Mouse (Mus musculus) induced T-regulatory cell, adult 2 months (primary cell): ENCODE data around the gene 1700017D01Rik.
"Not testable (repeated sequence)": the region's sequence is repeated elsewhere in the genome, so short reads cannot be mapped to it uniquely, and the experiment has no call there.

Source experiments
- DNase-seq: peaks from one replicate; pipeline ENCODE4 v3.0.0-alpha.2; 2012; ENCODE audit warnings: low read depth

Gene 1700017D01Rik

GRCm38 (mm10) chr19:11130776-11131175 is at the start of gene 1700017D01Rik:
Gene 1700017D01Rik, minus strand, starts transcription at chr19:11130876.
- not testable (repeated sequence) for DNase-seq

- DNase-seq: no peak
Observed at GRCm38 (mm10) chr19:11177464-11177863, 46.8 kb upstream of the 1700017D01Rik start.

GRCm38 (mm10) chr19:11165172-11165571 is 34.5 kb upstream of the 1700017D01Rik start, which contains the start of gene 1700025F22Rik:
Gene 1700025F22Rik, minus strand, starts transcription at chr19:11165320.
- peak; percentile 49 for DNase-seq

- DNase-seq: not testable (repeated sequence)
Observed at GRCm38 (mm10) chr19:11157890-11158289, 27.2 kb upstream of the 1700017D01Rik start.

- no peak for DNase-seq
Observed at GRCm38 (mm10) chr19:11135336-11135735, 4.7 kb upstream of the 1700017D01Rik start.

GRCm38 (mm10) chr19:11134852-11135251 is 4.2 kb upstream of the 1700017D01Rik start:
- no peak for DNase-seq

GRCm38 (mm10) chr19:11129702-11130101 is 974 bp downstream of the 1700017D01Rik start:
- DNase-seq: peak; percentile 39

GRCm38 (mm10) chr19:11121016-11121420 is 9.7 kb downstream of the 1700017D01Rik start:
- DNase-seq: peak; percentile 34

GRCm38 (mm10) chr19:11119338-11119737 is 11.3 kb downstream of the 1700017D01Rik start:
- DNase-seq: no peak

- peak; percentile 53 for DNase-seq
Observed at GRCm38 (mm10) chr19:11107746-11108145, 22.9 kb downstream of the 1700017D01Rik start.

GRCm38 (mm10) chr19:11101880-11102279 is 28.8 kb downstream of the 1700017D01Rik start:
- no peak for DNase-seq

GRCm38 (mm10) chr19:11098401-11098800 is 32.3 kb downstream of the 1700017D01Rik start:
- no peak for DNase-seq

- peak; percentile 56 for DNase-seq
Observed at GRCm38 (mm10) chr19:11092131-11092530, 38.5 kb downstream of the 1700017D01Rik start.

GRCm38 (mm10) chr19:11080934-11081333 is 49.7 kb downstream of the 1700017D01Rik start, which contains the start of gene Ms4a8a:
Gene Ms4a8a, minus strand, starts transcription at chr19:11081102.
- DNase-seq: no peak

- DNase-seq: no peak
Observed at GRCm38 (mm10) chr19:11070364-11070763, 60.3 kb downstream of the 1700017D01Rik start.

GRCm38 (mm10) chr19:11065202-11065875 is 65.3 kb downstream of the 1700017D01Rik start:
- DNase-seq: peak; percentile 62

GRCm38 (mm10) chr19:11060900-11061299 is 69.8 kb downstream of the 1700017D01Rik start:
- no peak for DNase-seq

- DNase-seq: no peak
Observed at GRCm38 (mm10) chr19:11059967-11060366, 70.7 kb downstream of the 1700017D01Rik start.

GRCm38 (mm10) chr19:11055700-11056099 is 75.0 kb downstream of the 1700017D01Rik start:
- peak; percentile 82 for DNase-seq

- DNase-seq: no peak
Observed at GRCm38 (mm10) chr19:11053277-11053676, 77.4 kb downstream of the 1700017D01Rik start.

- peak; percentile 84 for DNase-seq
Observed at GRCm38 (mm10) chr19:11052877-11053276, 77.8 kb downstream of the 1700017D01Rik start.

- peak; percentile 86 for DNase-seq
Observed at GRCm38 (mm10) chr19:11050286-11050685, 80.4 kb downstream of the 1700017D01Rik start.

GRCm38 (mm10) chr19:11049426-11049825 is 81.2 kb downstream of the 1700017D01Rik start:
- peak; percentile 65 for DNase-seq

GRCm38 (mm10) chr19:11048503-11048902 is 82.2 kb downstream of the 1700017D01Rik start:
- DNase-seq: no peak
